Mouse (Mus musculus): Measurements from ENCODE around the gene Rprml. TPM values are rescaled to one million over a fixed set of nuclear protein-coding genes. Genes with fewer than 3 reads are reported as not detected.

The Rprml gene
- total RNA-seq, 1 experiment: 0.49 TPM

- TF ChIP-seq ZC3H11A (IDR thresholded peaks at IDR 0.05; ENCODE audit: borderline replicate concordance, low read depth, low read length) (no peak), MAFK (IDR thresholded peaks at IDR 0.05; ENCODE audit: insufficient read depth, low read depth, low read length) (no peak), HCFC1 (IDR thresholded peaks at IDR 0.05; ENCODE audit: borderline replicate concordance, insufficient read depth, low read length) (no peak), ZNF384 (IDR thresholded peaks at IDR 0.05; ENCODE audit: low read depth, low read length) (no peak), CHD2 (IDR thresholded peaks at IDR 0.05; ENCODE audit: low read depth, low read length) (no peak)
- no peaks in the 10 kb centered on the region for H3K9me3 ChIP-seq (ENCODE audit: control insufficient read depth, insufficient read depth, low read depth, low read length)
- H3K9ac ChIP-seq (ENCODE audit: insufficient read depth, low read depth, low read length, poor library complexity, severe bottlenecking): no peak overlapping the region
- no peak overlapping the region for H3K27ac ChIP-seq (ENCODE audit: insufficient read depth, low read depth, low read length, poor library complexity, severe bottlenecking)
- H3K4me1 ChIP-seq (ENCODE audit: control insufficient read depth in 2 of 2, insufficient read depth in 2 of 2, low read length in 2 of 2, poor library complexity in 1 of 2): peaks cover 3 to 6% of the 10 kb centered on the region in 2 experiments; a peak in 2 of 4 replicates
- no peaks in the 10 kb centered on the region for H3K36me3 ChIP-seq (ENCODE audit: control insufficient read depth, insufficient read depth, low read length, poor library complexity, severe bottlenecking)
- DNase-seq (ENCODE audit: low read depth, low spot score): no peak
- no peak overlapping the region for H3K4me3 ChIP-seq (ENCODE audit: insufficient read depth in 1 of 2, low read depth in 1 of 2, low read length in 2 of 2, poor library complexity in 1 of 2, severe bottlenecking in 1 of 2)
- in situ Hi-C loops (cut with MboI; ENCODE audit: low sequenced_read_pairs in 2 of 2, unreplicated experiment in 2 of 2): no loop called here
Observed at GRCm38 (mm10) chr11:103647921-103648620, 1.3 kb upstream of the Rprml start.

- no peaks in the 10 kb centered on the region for H3K36me3 ChIP-seq (ENCODE audit: control insufficient read depth, insufficient read depth, low read length, poor library complexity, severe bottlenecking)
- in situ Hi-C loops (cut with MboI; ENCODE audit: low sequenced_read_pairs in 2 of 2, unreplicated experiment in 2 of 2): no loop called here
- DNase-seq (ENCODE audit: low read depth, low spot score): no peak
- no peak overlapping the region for H3K9ac ChIP-seq (ENCODE audit: insufficient read depth, low read depth, low read length, poor library complexity, severe bottlenecking)
- H3K9me3 ChIP-seq (ENCODE audit: control insufficient read depth, insufficient read depth, low read depth, low read length): no peaks in the 10 kb centered on the region
- TF ChIP-seq CHD2 (IDR thresholded peaks at IDR 0.05; ENCODE audit: low read depth, low read length) (no peak), MAFK (IDR thresholded peaks at IDR 0.05; ENCODE audit: insufficient read depth, low read depth, low read length) (no peak)
- H3K27ac ChIP-seq (ENCODE audit: insufficient read depth, low read depth, low read length, poor library complexity, severe bottlenecking): no peak overlapping the region
- peaks cover 3 to 6% of the 10 kb centered on the region in 2 experiments; a peak in 2 of 4 replicates for H3K4me1 ChIP-seq (ENCODE audit: control insufficient read depth in 2 of 2, insufficient read depth in 2 of 2, low read length in 2 of 2, poor library complexity in 1 of 2)
- no peak overlapping the region for H3K4me3 ChIP-seq (ENCODE audit: insufficient read depth in 1 of 2, low read depth in 1 of 2, low read length in 2 of 2, poor library complexity in 1 of 2, severe bottlenecking in 1 of 2)
Observed at GRCm38 (mm10) chr11:103648656-103649055, 714 bp upstream of the Rprml start.

GRCm38 (mm10) chr11:103649983-103650493 is 668 bp downstream of the Rprml start:
- in situ Hi-C loops (cut with MboI; ENCODE audit: low sequenced_read_pairs in 2 of 2, unreplicated experiment in 2 of 2): no loop called here

GRCm38 (mm10) chr11:103651426-103651825 is 2.1 kb downstream of the Rprml start:
- TF ChIP-seq HCFC1 (IDR thresholded peaks at IDR 0.05; ENCODE audit: borderline replicate concordance, insufficient read depth, low read length) (no peak), ZC3H11A (IDR thresholded peaks at IDR 0.05; ENCODE audit: borderline replicate concordance, low read depth, low read length) (no peak), ZNF384 (IDR thresholded peaks at IDR 0.05; ENCODE audit: low read depth, low read length) (no peak), CHD2 (IDR thresholded peaks at IDR 0.05; ENCODE audit: low read depth, low read length) (no peak), MAFK (IDR thresholded peaks at IDR 0.05; ENCODE audit: insufficient read depth, low read depth, low read length) (no peak)
- Histone ChIP-seq H3K36me3 (ENCODE audit: control insufficient read depth, insufficient read depth, low read length, poor library complexity, severe bottlenecking) (no peaks in the 10 kb centered on the region), H3K27ac (ENCODE audit: insufficient read depth, low read depth, low read length, poor library complexity, severe bottlenecking) (no peak overlapping the region), H3K4me1 (ENCODE audit: control insufficient read depth in 2 of 2, insufficient read depth in 2 of 2, low read length in 2 of 2, poor library complexity in 1 of 2) (peaks cover 3 to 6% of the 10 kb centered on the region in 2 experiments; a peak in 2 of 4 replicates), H3K4me3 (ENCODE audit: insufficient read depth in 1 of 2, low read depth in 1 of 2, low read length in 2 of 2, poor library complexity in 1 of 2, severe bottlenecking in 1 of 2) (no peak overlapping the region), H3K9ac (ENCODE audit: insufficient read depth, low read depth, low read length, poor library complexity, severe bottlenecking) (no peak overlapping the region), H3K9me3 (ENCODE audit: control insufficient read depth, insufficient read depth, low read depth, low read length) (no peaks in the 10 kb centered on the region)
- no peak for DNase-seq (ENCODE audit: low read depth, low spot score)
- in situ Hi-C loops (cut with MboI; ENCODE audit: low sequenced_read_pairs in 2 of 2, unreplicated experiment in 2 of 2): no loop called here

More at GRCm38 (mm10) chr11:103649983-103650493, 668 bp downstream of the Rprml start:
- Histone ChIP-seq H3K9me3 (ENCODE audit: control insufficient read depth, insufficient read depth, low read depth, low read length) (no peaks in the 10 kb centered on the region), H3K27ac (ENCODE audit: insufficient read depth, low read depth, low read length, poor library complexity, severe bottlenecking) (no peak overlapping the region), H3K4me1 (ENCODE audit: control insufficient read depth in 2 of 2, insufficient read depth in 2 of 2, low read length in 2 of 2, poor library complexity in 1 of 2) (peaks cover 3 to 6% of the 10 kb centered on the region in 2 experiments; a peak in 2 of 4 replicates), H3K4me3 (ENCODE audit: insufficient read depth in 1 of 2, low read depth in 1 of 2, low read length in 2 of 2, poor library complexity in 1 of 2, severe bottlenecking in 1 of 2) (peak overlapping the region; percentile 55 to 64), H3K36me3 (ENCODE audit: control insufficient read depth, insufficient read depth, low read length, poor library complexity, severe bottlenecking) (no peaks in the 10 kb centered on the region), H3K9ac (ENCODE audit: insufficient read depth, low read depth, low read length, poor library complexity, severe bottlenecking) (peak overlapping the region; percentile 16; the same call in 1 of the 2 replicates)
- TF ChIP-seq MAFK (IDR thresholded peaks at IDR 0.05; ENCODE audit: insufficient read depth, low read depth, low read length): no peak
- TF ChIP-seq CHD2 (IDR thresholded peaks at IDR 0.05; ENCODE audit: low read depth, low read length): no peak
- no peak for TF ChIP-seq HCFC1 (IDR thresholded peaks at IDR 0.05; ENCODE audit: borderline replicate concordance, insufficient read depth, low read length)
- no peak for TF ChIP-seq ZC3H11A (IDR thresholded peaks at IDR 0.05; ENCODE audit: borderline replicate concordance, low read depth, low read length)
- no peak for TF ChIP-seq ZNF384 (IDR thresholded peaks at IDR 0.05; ENCODE audit: low read depth, low read length)
- no peak for DNase-seq (ENCODE audit: low read depth, low spot score)
